Mouse (Mus musculus) granulocyte monocyte progenitor cell, adult 5-6 weeks (primary cell): ENCODE data around the gene Omt2a. TPM values are rescaled to one million over a fixed set of nuclear protein-coding genes. Genes with fewer than 3 reads are reported as not detected.
"Not testable (repeated sequence)": the region's sequence is repeated elsewhere in the genome, so short reads cannot be mapped to it uniquely, and the experiment has no call there.

Experiments used
- ATAC-seq: replicated peaks from 2 replicates; pipeline ENCODE4 v1.8.0; 2016; ENCODE audit warnings: mild to moderate bottlenecking, moderate TSS enrichment, inconsistent platforms; ENCODE audit not compliant: poor library complexity, severe bottlenecking
- total RNA-seq, 2 experiments: library from RNA; stranded (forward) in 1 of 2; stranded (reverse) in 1 of 2; fragments of 200-712, 200-1000 nt in 1 of 2; fragments of >200 nt in 1 of 2; fragmentation: Nextera tagmentation in 1 of 2; gene quantifications; 2 replicates each; pipeline ENCODE4 v1.2.3; 2014 to 2017

Omt2a gene
- total RNA-seq, 2 experiments from 2014 or later, result not detected

DNA sequence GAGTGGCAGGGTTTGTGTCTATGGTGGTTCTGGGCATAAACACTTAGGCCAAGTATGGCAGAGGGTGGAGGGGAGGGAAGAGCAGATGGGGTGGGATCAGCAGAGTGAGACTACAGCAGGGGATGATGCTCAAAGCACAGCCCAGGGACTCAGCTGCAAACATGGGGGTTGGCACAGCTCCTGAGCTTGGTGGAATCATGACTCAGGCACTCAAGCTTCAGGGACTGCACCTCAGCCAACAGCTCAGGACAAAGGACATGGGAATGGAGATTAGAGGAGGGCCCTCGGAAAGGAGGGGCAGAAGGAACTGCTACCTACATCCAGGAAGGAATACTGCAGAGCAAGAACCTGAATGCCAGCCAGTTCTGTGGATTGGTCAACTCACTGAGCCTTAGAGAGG lies 15.5 kb downstream of the Omt2a start:
- not testable (repeated sequence) for ATAC-seq

DNA sequence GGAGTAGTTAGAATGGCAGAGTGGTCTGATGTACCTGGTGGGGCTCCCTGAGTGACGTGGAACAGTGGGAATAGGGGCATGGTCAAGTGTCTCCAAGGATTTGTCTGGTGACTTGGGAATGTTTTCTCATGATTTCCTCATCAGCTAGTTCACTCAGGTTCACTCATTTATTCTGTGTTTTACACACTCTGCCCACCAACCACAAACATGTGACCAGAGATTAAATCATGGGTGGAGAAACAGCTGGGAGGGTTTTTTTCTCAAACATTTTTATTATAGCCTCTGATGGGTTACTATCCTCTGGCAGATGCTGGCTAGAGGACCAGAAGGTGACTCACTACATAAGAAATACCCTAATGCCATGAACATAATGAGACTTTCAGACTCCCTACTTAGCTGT lies 16.4 kb downstream of the Omt2a start:
- ATAC-seq, result no peak

DNA sequence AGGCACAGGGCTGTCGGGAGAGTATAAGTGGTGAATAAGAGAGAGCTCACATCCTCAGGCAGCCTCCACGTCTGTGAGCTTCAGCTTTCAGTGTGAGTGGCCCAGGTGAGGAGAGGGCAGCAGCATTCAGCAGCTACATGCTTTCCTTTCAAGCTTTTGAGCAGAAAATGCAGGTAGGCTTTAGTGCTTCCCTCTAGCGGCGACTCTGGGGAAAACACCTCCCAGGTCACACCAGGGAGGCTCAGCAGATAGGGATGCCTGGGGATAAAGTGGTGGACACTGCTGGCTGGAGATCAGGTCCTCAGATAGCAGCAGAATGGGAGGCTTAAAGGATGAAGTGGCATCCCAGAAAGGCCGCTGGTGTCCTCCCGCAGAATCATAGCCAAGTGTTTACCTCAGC lies 18.5 kb downstream of the Omt2a start:
- ATAC-seq, result peak; percentile 68

DNA sequence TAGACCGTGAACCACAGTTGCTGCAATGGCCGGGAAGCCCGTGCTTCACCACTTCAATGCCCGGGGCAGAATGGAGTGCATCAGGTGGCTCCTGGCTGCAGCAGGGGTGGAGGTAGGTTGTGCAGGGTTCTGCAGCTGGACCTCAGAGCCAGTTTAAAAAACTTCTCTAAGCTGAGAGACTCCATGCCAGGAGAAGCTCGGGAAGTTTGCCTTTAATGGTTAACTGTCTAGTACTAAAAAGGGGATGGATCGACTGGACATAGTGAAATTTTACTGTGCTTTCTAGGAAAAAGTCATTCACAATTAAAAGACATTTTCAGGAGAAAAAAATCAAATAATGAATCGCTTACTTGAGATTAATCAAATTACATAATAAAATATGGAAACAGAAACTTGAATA lies 19.8 kb downstream of the Omt2a start:
- ATAC-seq, result not testable (repeated sequence)

DNA sequence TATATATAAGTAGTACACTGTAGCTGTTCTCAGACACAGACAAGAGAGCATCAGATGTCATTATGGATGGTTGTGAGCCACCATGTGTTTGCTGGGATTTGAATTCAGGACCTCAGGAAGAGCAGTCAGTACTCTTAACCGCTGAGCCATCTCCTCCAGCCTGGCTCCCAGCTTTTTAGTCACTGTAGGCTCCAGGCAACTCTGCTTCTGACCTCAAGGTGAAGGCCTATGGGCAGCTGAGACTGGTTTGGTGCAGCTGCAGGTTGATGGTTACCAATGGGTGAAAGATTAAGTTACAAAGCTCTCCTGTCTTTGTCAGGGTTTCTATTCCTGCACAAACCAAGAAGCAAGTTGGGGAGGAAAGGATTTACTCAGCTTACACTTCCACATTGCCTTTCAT lies 20.9 kb downstream of the Omt2a start:
- not testable (repeated sequence) for ATAC-seq

DNA sequence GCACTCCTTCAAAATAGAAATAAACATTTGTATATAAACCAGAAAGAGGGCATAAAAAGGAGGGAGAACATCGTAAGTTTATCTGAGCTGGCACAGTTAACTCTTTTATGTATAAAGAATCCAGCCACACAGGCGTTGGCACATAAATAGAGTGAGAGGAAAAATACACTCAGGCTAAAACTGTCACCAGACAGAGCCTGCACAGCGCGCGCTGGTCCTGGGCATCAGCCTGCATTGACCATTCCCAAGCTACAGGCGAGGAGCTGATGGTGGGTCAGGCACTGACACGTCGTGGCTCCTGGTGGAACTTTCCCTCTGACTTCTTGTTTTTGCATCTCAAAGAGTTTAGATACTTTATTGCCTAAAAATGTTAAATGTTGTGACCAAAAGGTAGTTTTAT lies 22.1 kb downstream of the Omt2a start:
- ATAC-seq, result not testable (repeated sequence)

DNA sequence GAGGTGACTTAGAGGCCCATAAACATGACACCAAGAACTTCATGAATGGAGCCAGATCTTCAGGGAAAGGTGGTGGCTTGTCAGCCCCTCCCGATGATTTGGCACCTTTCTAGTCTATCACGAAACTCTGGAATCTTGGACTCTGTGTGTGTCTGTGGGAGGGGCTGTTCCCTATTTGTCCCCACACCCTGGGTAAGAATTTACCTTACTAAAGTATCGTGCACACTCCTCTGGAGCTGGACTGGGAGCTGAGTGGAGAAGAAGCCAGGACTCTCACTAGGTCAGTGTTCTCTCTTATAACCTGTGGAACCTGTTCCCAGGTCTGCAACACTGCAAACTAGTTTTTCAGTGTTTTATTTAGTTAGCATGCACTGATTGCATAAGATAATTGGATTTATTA lies 24.9 kb downstream of the Omt2a start, which contains the start of gene Gm10639:
TSS of gene Gm10639 (plus strand) at position 201 of the 400 bp plus-strand sequence.
- ATAC-seq, result not testable (repeated sequence)

DNA sequence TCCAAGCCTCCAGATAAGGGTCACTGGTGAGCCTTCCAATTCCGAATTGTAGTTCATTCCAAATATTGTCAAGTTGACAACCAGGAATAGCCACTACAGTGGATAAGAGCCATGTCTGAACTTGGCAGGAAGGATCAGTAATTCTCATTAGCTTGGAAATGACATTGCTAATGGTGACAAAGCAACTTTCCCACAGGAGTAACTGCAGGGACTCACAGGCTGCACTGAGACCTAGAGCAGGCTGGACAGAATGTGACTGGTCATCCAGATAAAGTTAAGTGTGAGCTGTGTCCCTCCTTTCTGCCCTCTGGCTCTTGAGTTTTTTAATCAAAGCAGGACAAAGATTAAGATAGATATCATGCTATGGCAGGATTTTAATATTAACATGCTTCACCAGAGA lies 25.5 kb downstream of the Omt2a start:
- ATAC-seq, result not testable (repeated sequence)

DNA sequence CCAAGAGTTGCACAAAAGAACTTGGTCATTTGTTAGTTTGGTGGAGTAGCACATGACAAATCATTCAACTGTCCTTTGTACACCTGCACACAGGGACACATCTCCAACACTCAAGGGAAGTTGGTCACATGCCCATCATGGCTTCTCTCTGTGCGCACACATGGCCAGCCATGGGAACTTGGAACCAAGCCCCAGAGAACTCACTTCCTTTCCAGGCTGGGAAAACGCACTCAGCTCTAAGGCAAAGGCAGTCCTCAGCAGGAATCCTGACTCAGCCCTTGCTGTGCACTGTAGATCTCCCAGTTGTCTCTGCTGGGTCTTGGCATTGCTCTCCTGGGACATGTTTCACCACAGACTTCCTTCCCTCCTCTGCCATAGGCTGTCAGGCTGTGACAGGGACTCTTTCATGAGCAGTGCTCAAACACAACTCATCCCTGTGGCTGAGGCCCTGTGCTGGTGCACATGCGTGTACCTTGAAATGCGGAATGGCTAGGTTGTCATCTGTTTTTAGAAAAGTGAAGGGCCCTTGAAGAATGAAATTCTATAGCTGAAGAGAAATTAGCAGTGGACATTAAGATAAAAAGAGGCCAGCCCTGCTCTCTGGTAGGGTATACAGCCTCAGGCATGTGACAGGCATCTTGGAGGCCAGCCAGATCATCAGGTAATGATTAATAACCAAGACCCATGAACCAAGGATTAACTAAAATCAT lies 32.4 kb downstream of the Omt2a start:
- ATAC-seq, result not testable (repeated sequence)

DNA sequence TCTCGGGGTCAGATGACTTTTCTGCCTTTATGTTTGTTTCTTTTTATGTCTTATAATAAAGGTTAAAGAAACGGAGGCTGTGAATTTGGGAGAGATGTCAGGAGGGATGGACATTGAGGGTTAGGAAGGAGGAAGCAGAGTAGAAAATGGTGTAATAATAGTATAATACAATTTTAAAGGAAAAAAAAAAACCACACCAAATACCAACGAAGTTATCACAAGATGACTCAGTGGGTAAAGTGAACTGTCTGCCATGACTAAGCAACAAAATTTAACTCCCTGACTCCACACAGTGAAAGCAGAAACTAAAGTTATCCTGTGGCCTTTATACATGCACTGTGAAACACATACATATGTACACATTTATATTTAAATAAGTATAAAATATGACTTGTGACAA lies 43.7 kb downstream of the Omt2a start:
- ATAC-seq, result not testable (repeated sequence)

Other genes with a start within 250 kb of the Omt2a start
- 50.6 and 67.0 TPM in 2 replicates for gene Fbxo9, start 205.7 kb downstream of the Omt2a start, total RNA-seq (2014; fragmentation: Nextera tagmentation)
- gene Fbxo9, start 205.7 kb downstream of the Omt2a start, total RNA-seq (2017), result 42.1 and 54.5 TPM in 2 replicates
- 11.8 and 15.4 TPM in 2 replicates for gene Ick, start 205.6 kb downstream of the Omt2a start, total RNA-seq (2014; fragmentation: Nextera tagmentation)
- 8.4 and 13.1 TPM in 2 replicates for gene Ick, start 205.6 kb downstream of the Omt2a start, total RNA-seq (2017)
- 1.9 and 3.4 TPM in 2 replicates for gene Gsta4, start 132.0 kb downstream of the Omt2a start, total RNA-seq (2014; fragmentation: Nextera tagmentation)
- gene Gsta4, start 132.0 kb downstream of the Omt2a start, total RNA-seq (2017), result 2.0 and 2.8 TPM in 2 replicates
- not detected in 2 replicates for gene Gsta1, start 84.1 kb downstream of the Omt2a start, total RNA-seq (2014; fragmentation: Nextera tagmentation)
- gene Gsta1, start 84.1 kb downstream of the Omt2a start, total RNA-seq (2017), result not detected in 2 replicates
- gene Gm3776, start 57.7 kb downstream of the Omt2a start, total RNA-seq (2014; fragmentation: Nextera tagmentation), result not detected in 2 replicates
- not detected in 2 replicates for gene Gm3776, start 57.7 kb downstream of the Omt2a start, total RNA-seq (2017)
- gene Gm10639, start 24.9 kb downstream of the Omt2a start, total RNA-seq (2014; fragmentation: Nextera tagmentation), result not detected in 2 replicates
- not detected in 2 replicates for gene Gm10639, start 24.9 kb downstream of the Omt2a start, total RNA-seq (2017)
- gene Omt2b, start 12.8 kb upstream of the Omt2a start, total RNA-seq (2014; fragmentation: Nextera tagmentation), result not detected in 2 replicates
- not detected in 2 replicates for gene Omt2b, start 12.8 kb upstream of the Omt2a start, total RNA-seq (2017)
- gene Gsta2, start 41.0 kb upstream of the Omt2a start, total RNA-seq (2014; fragmentation: Nextera tagmentation), result not detected in 2 replicates
- gene Gsta2, start 41.0 kb upstream of the Omt2a start, total RNA-seq (2017), result not detected in 2 replicates
- not detected in 2 replicates for gene Dppa5a, start 53.4 kb upstream of the Omt2a start, total RNA-seq (2014; fragmentation: Nextera tagmentation)
- not detected in 2 replicates for gene Dppa5a, start 53.4 kb upstream of the Omt2a start, total RNA-seq (2017)
- not detected in 2 replicates for gene Ooep, start 63.9 kb upstream of the Omt2a start, total RNA-seq (2014; fragmentation: Nextera tagmentation)
- not detected in 2 replicates for gene Ooep, start 63.9 kb upstream of the Omt2a start, total RNA-seq (2017)
- gene Ddx43, start 81.0 kb upstream of the Omt2a start, total RNA-seq (2014; fragmentation: Nextera tagmentation), result 0.28 TPM in 1 of 2 replicates, not detected in the other
- gene Ddx43, start 81.0 kb upstream of the Omt2a start, total RNA-seq (2017), result 0.04 TPM in 1 of 2 replicates, not detected in the other
- gene Cgas, start 128.4 kb upstream of the Omt2a start, total RNA-seq (2014; fragmentation: Nextera tagmentation), result 23.1 and 24.9 TPM in 2 replicates
- gene Cgas, start 128.4 kb upstream of the Omt2a start, total RNA-seq (2017), result 20.1 and 23.2 TPM in 2 replicates
- gene Mto1, start 133.4 kb upstream of the Omt2a start, total RNA-seq (2014; fragmentation: Nextera tagmentation), result 27.8 and 43.2 TPM in 2 replicates
- gene Mto1, start 133.4 kb upstream of the Omt2a start, total RNA-seq (2017), result 30.2 and 31.5 TPM in 2 replicates
- gene Gm17324, start 134.0 kb upstream of the Omt2a start, total RNA-seq (2014; fragmentation: Nextera tagmentation), result not detected in 2 replicates
- 0.46 TPM in 1 of 2 replicates, not detected in the other for gene Gm17324, start 134.0 kb upstream of the Omt2a start, total RNA-seq (2017)
- gene Eef1a1, start 174.4 kb upstream of the Omt2a start, total RNA-seq (2014; fragmentation: Nextera tagmentation), result 11,615 and 12,636 TPM in 2 replicates
- gene Eef1a1, start 174.4 kb upstream of the Omt2a start, total RNA-seq (2017), result 9,337 and 10,965 TPM in 2 replicates